Mouse (Mus musculus) lung, adult 2 months (tissue): Measurements from ENCODE around the gene Magi2.

Source experiments
- CTCF ChIP-seq: fragments of 200-500 bp; IDR thresholded peaks from 2 replicates; pipeline ENCODE4 v1.5.1; 2011; ENCODE audit warnings: mild to moderate bottlenecking, low read length, control low read depth; ENCODE audit not compliant: insufficient read depth
- POLR2A ChIP-seq: fragments of 200-500 bp; IDR thresholded peaks from 2 replicates; pipeline ENCODE4 v1.6.1; 2011; ENCODE audit warnings: low read depth, mild to moderate bottlenecking, control low read depth, low read length, borderline replicate concordance; ENCODE audit errors: extremely low read depth

GRCm38 (mm10) chr5:19546424-19546823 is 319.6 kb downstream of the Magi2 start:
- TF ChIP-seq POLR2A (no peak), CTCF (no peak)
